Mouse (Mus musculus) forebrain, embryonic 12.5 days (tissue): ENCODE measurements around the gene Lix1l. TPM values are rescaled to one million over a fixed set of nuclear protein-coding genes. Genes with fewer than 3 reads are reported as not detected.

Experiments
- ATAC-seq: fragments of 200-750 bp; cut with Nextera tagmentation; 2 replicates; pipeline ENCODE4 v1.8.0; 2017; ENCODE audit warnings: moderate TSS enrichment; ENCODE audit not compliant: low FRiP score
- H3K27ac ChIP-seq: fragments of 300-500 bp; sonication (generic); 2 replicates; pipeline ENCODE4 v1.5.1; 2016; ENCODE audit warnings: mild to moderate bottlenecking
- H3K27me3 ChIP-seq: fragments of 300-500 bp; sonication (generic); 2 replicates; pipeline ENCODE4 v1.6.1; 2016; ENCODE audit warnings: mild to moderate bottlenecking
- H3K36me3 ChIP-seq: fragments of 300-500 bp; sonication (generic); replicated peaks from 2 replicates; pipeline ENCODE4 v1.6.1; 2016; ENCODE audit warnings: mild to moderate bottlenecking
- H3K4me1 ChIP-seq: fragments of 300-500 bp; sonication (generic); 2 replicates; pipeline ENCODE4 v1.6.1; 2016
- H3K4me2 ChIP-seq: fragments of 300-500 bp; sonication (generic); 2 replicates; pipeline ENCODE4 v1.6.1; 2016; ENCODE audit warnings: mild to moderate bottlenecking, moderate library complexity
- H3K4me3 ChIP-seq: fragments of 300-500 bp; sonication (generic); replicated peaks from 2 replicates; pipeline ENCODE4 v1.5.1; 2016; ENCODE audit warnings: mild to moderate bottlenecking
- H3K9ac ChIP-seq: fragments of 300-500 bp; sonication (generic); 2 replicates; pipeline ENCODE4 v1.6.1; 2016; ENCODE audit warnings: mild to moderate bottlenecking
- H3K9me3 ChIP-seq: fragments of 300-500 bp; sonication (generic); 2 replicates; pipeline ENCODE4 v1.6.1; 2016
- WGBS: fragments of 180-500 bp; shearing (Covaris S2); methylation state at CpG from one replicate; pipeline ENCODE4 v1.1.7; 2016; 5-methylcytosine and 5-hydroxymethylcytosine counted together
- polyA plus RNA-seq: library from polyadenylated mRNA; unstranded; fragments of >200 nt; fragmentation: Nextera tagmentation; extraction: Ambion mirVana; gene quantifications from 2 replicates; pipeline ENCODE4 v1.2.1, GENCODE M21; 2016

Gene Lix1l
- polyA plus RNA-seq, 1 experiment from 2014 or later, result 6.2 TPM

DNA sequence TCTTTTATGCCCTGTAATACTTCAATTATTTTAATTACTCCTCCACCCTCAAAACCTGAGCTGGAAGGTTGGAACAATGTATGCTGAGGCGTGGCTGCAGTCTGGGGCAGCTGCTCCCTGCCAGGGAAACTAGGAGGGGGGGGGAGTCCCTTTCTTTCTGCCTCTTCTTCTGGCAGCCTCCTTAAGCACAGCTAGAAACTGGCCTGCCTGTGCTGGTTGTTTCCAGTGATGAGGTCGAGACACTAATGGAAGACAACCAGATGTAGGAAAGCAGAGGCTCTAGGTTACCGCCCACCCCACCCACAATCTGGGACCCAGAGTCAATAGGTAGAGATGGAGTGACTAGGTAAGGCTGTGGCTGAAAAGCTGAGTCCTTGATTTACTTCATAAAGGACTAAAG, 74.7 kb downstream of the Lix1l start:
- ATAC-seq, result no peak
- peaks cover 31% of the 10 kb centered on the region for H3K27me3 ChIP-seq
- H3K36me3 ChIP-seq, result no peaks in the 10 kb centered on the region
- no peak overlapping the region for H3K4me2 ChIP-seq
- no peaks in the 10 kb centered on the region for H3K9me3 ChIP-seq
- peaks cover 9% of the 10 kb centered on the region; the same call in 1 of the 2 replicates for H3K4me1 ChIP-seq
- H3K27ac ChIP-seq, result no peak overlapping the region
- WGBS, result 31% methylated on average over 3 of the region's 3 CpGs
- no peak overlapping the region for H3K4me3 ChIP-seq
- no peak overlapping the region for H3K9ac ChIP-seq

Other genes with a start within 250 kb of the Lix1l start
- not detected in 2 replicates for gene BC107364, start 148.8 kb upstream of the Lix1l start, polyA plus RNA-seq
- gene Hfe2, start 76.0 kb upstream of the Lix1l start, polyA plus RNA-seq, result 0.54 and 0.84 TPM in 2 replicates
- gene Txnip, start 43.2 kb upstream of the Lix1l start, polyA plus RNA-seq, result 40.4 and 40.8 TPM in 2 replicates
- 1.3 and 1.7 TPM in 2 replicates for gene Gm16253, start 24.2 kb upstream of the Lix1l start, polyA plus RNA-seq
- 40.1 and 40.7 TPM in 2 replicates for gene Polr3gl, start 7.0 kb upstream of the Lix1l start, polyA plus RNA-seq
- gene Ankrd34a, start 4.5 kb upstream of the Lix1l start, polyA plus RNA-seq, result 4.0 and 4.4 TPM in 2 replicates
- gene Rbm8a, start 28.8 kb downstream of the Lix1l start, polyA plus RNA-seq, result 164 and 181 TPM in 2 replicates
- 42.1 and 43.3 TPM in 2 replicates for gene Pex11b, start 34.2 kb downstream of the Lix1l start, polyA plus RNA-seq
- 0.09 TPM in 1 of 2 replicates, not detected in the other for gene Gm42957, start 34.3 kb downstream of the Lix1l start, polyA plus RNA-seq
- gene Itga10, start 44.4 kb downstream of the Lix1l start, polyA plus RNA-seq, result 0.51 and 0.84 TPM in 2 replicates
- gene Ankrd35, start 69.0 kb downstream of the Lix1l start, polyA plus RNA-seq, result 0.51 and 0.77 TPM in 2 replicates
- gene Pias3, start 95.2 kb downstream of the Lix1l start, polyA plus RNA-seq, result 42.2 and 43.4 TPM in 2 replicates
- gene Nudt17, start 107.4 kb downstream of the Lix1l start, polyA plus RNA-seq, result 7.5 and 8.7 TPM in 2 replicates
- 42.1 and 43.0 TPM in 2 replicates for gene Polr3c, start 126.5 kb downstream of the Lix1l start, polyA plus RNA-seq
- gene Rnf115, start 126.5 kb downstream of the Lix1l start, polyA plus RNA-seq, result 79.9 and 86.2 TPM in 2 replicates
- not detected in 2 replicates for gene Pdzk1, start 228.1 kb downstream of the Lix1l start, polyA plus RNA-seq
- gene Cd160, start 228.2 kb downstream of the Lix1l start, polyA plus RNA-seq, result 0.19 and 0.21 TPM in 2 replicates